Comparison of ENCODE assay signal across 29 mouse cellular contexts in genomic region chr7:120933680-120934195, GRCm38 (mm10). TPM values are rescaled to one million over a fixed set of nuclear protein-coding genes. Genes with fewer than 3 reads are reported as not detected.
DNase-seq lines count a peak whose midpoint lies in the region; ATAC-seq lines count a peak whose summit lies in the region.
"Had no signal": no experiment of that assay in that cellular context is flagged by ENCODE, and none has a peak within 500 bp of the region (broad histone marks: within the 10 kb centered on the region; RNA-seq: fewer than 3 reads in every experiment).

No protein-coding gene starts in this region.

- peaks cover 95% of the 10 kb centered on the region for H3K36me3 ChIP-seq in liver, embryonic 15.5 days (replicated peaks)

- no peaks in the 10 kb centered on the region for H3K9me3 ChIP-seq in liver, embryonic 15.5 days (replicated peaks)
- H3K9me3 ChIP-seq: forebrain, embryonic 12.5 days; heart, embryonic 15.5 days; hindbrain, embryonic 15.5 days; limb, embryonic 13.5 days; lung, embryonic 15.5 days; midbrain, embryonic 10.5 days had no signal

- no peaks in the 10 kb centered on the region for H3K27me3 ChIP-seq in liver, embryonic 15.5 days
- H3K27me3 ChIP-seq: CH12.LX; forebrain, embryonic 12.5 days; heart, embryonic 15.5 days; hindbrain, embryonic 15.5 days; limb, embryonic 13.5 days; lung, embryonic 15.5 days had no signal

- peak; percentile 18 for DNase-seq in urinary bladder, postnatal 14 days (ENCODE audit: low spot score)
- DNase-seq in urinary bladder, postnatal 4 days (ENCODE audit: low spot score in 2 of 2) = no peak
- no peak for DNase-seq in adrenal gland, postnatal 10 days
- no peak for DNase-seq in lung, postnatal 25 days (ENCODE audit: low spot score)
- DNase-seq in layer of hippocampus, postnatal 36 days = no peak
- DNase-seq: adrenal gland, postnatal 14 days; B cell, adult 2 months; cerebellum, adult 9-11 months; gastrocnemius, postnatal 36 days; lung, postnatal 4 days; right cerebral cortex, postnatal 14 days; thymus, postnatal 14 days had no signal

- H3K4me2 ChIP-seq in liver, embryonic 15.5 days = peak overlapping the region; percentile 29; the same call in 1 of the 2 replicates
- H3K4me2 ChIP-seq: forebrain, embryonic 12.5 days; heart, embryonic 15.5 days; hindbrain, embryonic 15.5 days; limb, embryonic 13.5 days; lung, embryonic 15.5 days had no signal

- H3K27ac ChIP-seq in liver, embryonic 15.5 days (replicated peaks) = peak overlapping the region; percentile 53
- H3K27ac ChIP-seq: forebrain, embryonic 12.5 days; heart, embryonic 15.5 days; hindbrain, embryonic 15.5 days; layer of hippocampus, adult 2 months; limb, embryonic 13.5 days; lung, embryonic 15.5 days; midbrain, embryonic 10.5 days had no signal

- ATAC-seq in erythroid progenitor cell, adult 5-6 weeks (replicated peaks; ENCODE audit: low FRiP score, poor library complexity, severe bottlenecking) = peak; percentile 43
- ATAC-seq in liver, embryonic 15.5 days (ENCODE audit: insufficient read depth) = peak; percentile 74

- WGBS in liver, embryonic 15.5 days (ENCODE audit: insufficient replicate concordance) = 58% methylated on average over 5 of the region's 5 CpGs

- no peak overlapping the region for H3K4me3 ChIP-seq in liver, embryonic 15.5 days (replicated peaks)
- H3K4me3 ChIP-seq: forebrain, embryonic 12.5 days; heart, embryonic 15.5 days; hindbrain, embryonic 15.5 days; layer of hippocampus, adult 2 months; limb, embryonic 13.5 days; lung, embryonic 15.5 days; midbrain, embryonic 10.5 days had no signal

- peaks cover 18% of the 10 kb centered on the region for H3K4me1 ChIP-seq in liver, embryonic 15.5 days (replicated peaks)
- H3K4me1 ChIP-seq: forebrain, embryonic 12.5 days; heart, embryonic 15.5 days; hindbrain, embryonic 15.5 days; limb, embryonic 13.5 days; lung, embryonic 15.5 days had no signal

- H3K9ac ChIP-seq in liver, embryonic 15.5 days = peak overlapping the region; percentile 15; the same call in 1 of the 2 replicates
- H3K9ac ChIP-seq: forebrain, embryonic 12.5 days; heart, embryonic 15.5 days; hindbrain, embryonic 15.5 days; limb, embryonic 13.5 days; lung, embryonic 15.5 days had no signal

RNA-seq across cellular contexts. Expression of gene Polr3e, which starts 16.2 kb away (rescaled TPM):
- total RNA-seq in erythroid progenitor cell, adult 5-6 weeks (2015; ENCODE audit: low replicate concordance) = 0.42 and 1.4 TPM in 2 replicates
- 2.3 and 3.0 TPM in 2 replicates for total RNA-seq in erythroid progenitor cell, adult 5-6 weeks (2017; ENCODE audit: low replicate concordance)
- polyA plus RNA-seq in liver, embryonic 15.5 days (2015; fragmentation: Nextera tagmentation; extraction: Ambion mirVana) = 12.8 and 13.4 TPM in 2 replicates
- 10 to 100 TPM; 22.5 to 23.8 TPM for total RNA-seq in adrenal gland, postnatal 10 days (2021)
- total RNA-seq in layer of hippocampus, postnatal 36 days (2021) = 10 to 100 TPM; 25.7 to 26.6 TPM

RNA-seq across cellular contexts. Expression of gene Cdr2, which starts 48.4 kb away (rescaled TPM):
- total RNA-seq in erythroid progenitor cell, adult 5-6 weeks (2015; ENCODE audit: low replicate concordance) = 226 and 240 TPM in 2 replicates
- total RNA-seq in erythroid progenitor cell, adult 5-6 weeks (2017; ENCODE audit: low replicate concordance) = 362 and 391 TPM in 2 replicates
- polyA plus RNA-seq in liver, embryonic 15.5 days (2015; fragmentation: Nextera tagmentation; extraction: Ambion mirVana) = 48.6 and 56.8 TPM in 2 replicates
- total RNA-seq in adrenal gland, postnatal 10 days (2021) = 10 to 100 TPM; 12.2 to 13.7 TPM
- total RNA-seq in layer of hippocampus, postnatal 36 days (2021) = 1 to 10 TPM; 4.6 to 5.6 TPM

RNA-seq across cellular contexts. Expression of gene Mfsd13b, which starts 48.6 kb away (rescaled TPM):
- not detected in 2 replicates for total RNA-seq in erythroid progenitor cell, adult 5-6 weeks (2015; ENCODE audit: low replicate concordance)
- total RNA-seq in erythroid progenitor cell, adult 5-6 weeks (2017; ENCODE audit: low replicate concordance) = not detected in 2 replicates
- 0.15 TPM in 1 of 2 replicates, not detected in the other for polyA plus RNA-seq in liver, embryonic 15.5 days (2015; fragmentation: Nextera tagmentation; extraction: Ambion mirVana)
- total RNA-seq in adrenal gland, postnatal 10 days (2021) = under 1 TPM in 1 of 2 experiments, not detected in 1; 0.15 TPM
- 1 to 10 TPM; 1.8 to 2.0 TPM for total RNA-seq in layer of hippocampus, postnatal 36 days (2021)
- total RNA-seq: adrenal gland, postnatal 14 days; CH12.LX; common myeloid progenitor, adult 5-6 weeks; gastrocnemius, adult 18-20 months; gastrocnemius, postnatal 36 days; heart, adult 8-10 months; hematopoietic stem cell, adult 5-6 weeks; neutrophil, adult 5-6 weeks had no signal
- polyA plus RNA-seq: embryonic facial prominence, embryonic 11.5 days; kidney, embryonic 14.5 days had no signal

Comparison
In these comparisons a context has a peak if more than half of its experiments do, and no peak if none do; other contexts are left out.
1. RNA of gene Polr3e, which starts 16.2 kb away (total RNA-seq): 25.7 to 26.6 TPM in layer of hippocampus, postnatal 36 days and 22.5 to 23.8 TPM in adrenal gland, postnatal 10 days; 0.42 to 3.0 TPM in erythroid progenitor cell, adult 5-6 weeks; every median in the first group is over 4 times any median in the second.
2. RNA of gene Cdr2, which starts 48.4 kb away (total RNA-seq): 226 to 391 TPM in erythroid progenitor cell, adult 5-6 weeks; 12.2 to 13.7 TPM in adrenal gland, postnatal 10 days and 4.6 to 5.6 TPM in layer of hippocampus, postnatal 36 days; every median in the first group is over 10 times any median in the second.